Mouse (Mus musculus) heart, embryonic 10.5 days (tissue): ENCODE data around the gene Cfap77. TPM values are rescaled to one million over a fixed set of nuclear protein-coding genes. Genes with fewer than 3 reads are reported as not detected.

Experiments
- DNase-seq: peaks from one replicate; pipeline ENCODE4 v3.0.0-alpha.2; 2017; ENCODE audit warnings: low spot score
- H3K27ac ChIP-seq: fragments of 300-500 bp; sonication (generic); 2 replicates; pipeline ENCODE4 v1.5.1; 2016; ENCODE audit warnings: mild to moderate bottlenecking
- H3K27me3 ChIP-seq: fragments of 300-500 bp; sonication (generic); 2 replicates; pipeline ENCODE4 v1.6.1; 2016; ENCODE audit warnings: mild to moderate bottlenecking; ENCODE audit not compliant: poor library complexity, insufficient read depth, severe bottlenecking
- H3K36me3 ChIP-seq: fragments of 300-500 bp; sonication (generic); 2 replicates; pipeline ENCODE4 v1.6.1; 2016; ENCODE audit warnings: mild to moderate bottlenecking, moderate library complexity
- H3K4me1 ChIP-seq: fragments of 300-500 bp; sonication (generic); 2 replicates; pipeline ENCODE4 v1.6.1; 2016; ENCODE audit warnings: mild to moderate bottlenecking
- H3K4me3 ChIP-seq: fragments of 300-500 bp; sonication (generic); 2 replicates; pipeline ENCODE4 v1.5.1; 2016; ENCODE audit warnings: mild to moderate bottlenecking, moderate library complexity
- H3K9me3 ChIP-seq: fragments of 300-500 bp; sonication (generic); 2 replicates; pipeline ENCODE4 v1.6.1; 2016; ENCODE audit warnings: mild to moderate bottlenecking, moderate library complexity
- WGBS: fragments of 180-500 bp; shearing (Covaris S2); methylation state at CpG from one replicate; pipeline ENCODE4 v1.1.7; 2016; 5-methylcytosine and 5-hydroxymethylcytosine counted together
- polyA plus RNA-seq: library from polyadenylated mRNA; unstranded; fragments of >200 nt; fragmentation: Nextera tagmentation; extraction: Ambion mirVana; gene quantifications from 2 replicates; pipeline ENCODE4 v1.2.1, GENCODE M21; 2016

The Cfap77 gene
- polyA plus RNA-seq, 1 experiment from 2014 or later: 0.13 TPM

GRCm38 (mm10) chr2:28943666-28944516 lies 111.0 kb downstream of the Cfap77 start:
- no peak for DNase-seq
- peaks cover 18% of the 10 kb centered on the region; the same call in 1 of the 2 replicates for H3K4me1 ChIP-seq
- peaks cover 49% of the 10 kb centered on the region for H3K27me3 ChIP-seq
- H3K4me3 ChIP-seq: no peak overlapping the region
- H3K27ac ChIP-seq: no peak overlapping the region
- 58% methylated on average over 30 of the region's 30 CpGs for WGBS
- H3K36me3 ChIP-seq: no peaks in the 10 kb centered on the region
- H3K9me3 ChIP-seq: no peaks in the 10 kb centered on the region

GRCm38 (mm10) chr2:28938997-28939396 lies 115.9 kb downstream of the Cfap77 start:
- Histone ChIP-seq H3K27me3 (peaks cover 25% of the 10 kb centered on the region), H3K9me3 (no peaks in the 10 kb centered on the region), H3K27ac (0 out of 2 replicates have a peak overlapping the region, but pooled peaks have one; percentile 16), H3K4me1 (peaks cover 20% of the 10 kb centered on the region; the same call in 1 of the 2 replicates), H3K36me3 (no peaks in the 10 kb centered on the region), H3K4me3 (no peak overlapping the region)
- no peak for DNase-seq
- 30% methylated on average over 7 of the region's 7 CpGs for WGBS

DNA sequence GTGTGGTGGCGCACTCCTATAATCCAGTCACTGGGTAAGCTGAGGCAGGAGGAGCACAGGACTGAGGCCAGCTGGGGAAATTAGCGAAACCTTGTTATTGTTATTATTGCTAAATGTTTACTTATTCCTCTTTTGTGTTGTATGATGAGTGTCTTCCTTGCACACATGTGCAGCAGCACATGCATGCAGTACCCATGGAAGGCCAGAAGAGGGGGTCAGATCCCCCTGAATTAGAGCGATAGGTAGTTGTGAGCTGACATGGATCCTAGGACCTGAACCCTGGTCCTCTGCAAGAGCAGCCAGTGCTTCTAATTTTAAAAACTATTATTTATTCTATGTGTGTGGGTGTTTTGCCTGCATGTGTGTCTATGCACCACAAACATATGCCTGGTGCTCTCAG lies 124.3 kb downstream of the Cfap77 start:
- Histone ChIP-seq H3K4me3 (no peak overlapping the region), H3K4me1 (peaks cover 5% of the 10 kb centered on the region; the same call in 1 of the 2 replicates), H3K27ac (no peak overlapping the region), H3K9me3 (no peaks in the 10 kb centered on the region), H3K27me3 (peaks cover 32% of the 10 kb centered on the region; the same call in 1 of the 2 replicates), H3K36me3 (no peaks in the 10 kb centered on the region)
- DNase-seq: no peak
- WGBS: 91% methylated on average over 3 of the region's 3 CpGs

DNA sequence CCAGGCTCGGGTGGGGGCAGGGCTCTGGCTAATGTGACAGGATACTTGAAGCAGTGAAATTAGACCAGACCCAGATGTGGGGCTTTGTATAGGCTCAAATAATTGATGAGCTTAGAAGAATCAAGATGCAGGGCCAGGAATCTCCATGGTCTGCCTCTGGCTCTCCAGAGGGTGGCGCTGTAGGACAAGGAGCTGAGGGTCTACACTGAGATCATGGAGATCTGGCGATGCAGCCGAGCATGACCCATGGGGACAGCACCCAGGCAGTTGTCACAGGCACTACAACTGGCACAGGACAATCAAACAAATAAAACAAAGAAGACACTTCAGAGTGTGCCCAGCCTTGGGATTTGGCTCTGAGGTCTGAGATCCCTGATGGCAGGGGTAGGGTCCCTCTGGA lies 131.0 kb downstream of the Cfap77 start:
- no peak overlapping the region for H3K4me3 ChIP-seq
- DNase-seq: no peak
- no peaks in the 10 kb centered on the region for H3K36me3 ChIP-seq
- H3K4me1 ChIP-seq: 0 out of 2 replicates have a peak, but pooled peaks cover 3% of the 10 kb centered on the region
- H3K27ac ChIP-seq: no peak overlapping the region
- H3K9me3 ChIP-seq: no peaks in the 10 kb centered on the region
- 3% methylated on average over 4 of the region's 4 CpGs for WGBS
- H3K27me3 ChIP-seq: peaks cover 84% of the 10 kb centered on the region

DNA sequence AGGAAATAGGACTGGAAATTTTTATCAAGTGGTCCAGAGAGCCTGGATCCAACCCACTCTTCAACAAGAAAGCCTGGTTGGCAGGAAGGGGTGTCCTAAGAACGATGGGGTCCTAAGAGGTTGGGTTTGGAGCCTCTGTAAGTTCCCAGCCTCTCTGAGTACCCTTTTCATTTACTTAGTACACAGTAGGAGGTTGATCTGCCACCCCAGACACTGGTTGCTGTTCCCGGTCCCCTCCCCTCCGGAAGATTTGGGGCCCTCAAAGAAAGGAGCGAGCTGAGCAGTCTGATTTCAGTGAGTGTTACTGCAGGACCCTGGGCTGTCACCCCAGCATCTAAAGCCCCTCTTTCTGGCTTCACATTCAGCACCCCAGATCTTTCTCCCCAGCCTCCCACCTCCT lies 135.9 kb downstream of the Cfap77 start:
- H3K27ac ChIP-seq: no peak overlapping the region
- no peaks in the 10 kb centered on the region for H3K36me3 ChIP-seq
- peaks cover 96% of the 10 kb centered on the region for H3K27me3 ChIP-seq
- DNase-seq: no peak
- H3K4me3 ChIP-seq: no peak overlapping the region
- H3K4me1 ChIP-seq: peaks cover 11% of the 10 kb centered on the region
- H3K9me3 ChIP-seq: no peaks in the 10 kb centered on the region
- 0% methylated on average over 4 of the region's 4 CpGs for WGBS

GRCm38 (mm10) chr2:28917518-28918361 lies 137.1 kb downstream of the Cfap77 start:
- H3K27ac ChIP-seq: no peak overlapping the region
- H3K36me3 ChIP-seq: no peaks in the 10 kb centered on the region
- peaks cover 11% of the 10 kb centered on the region for H3K4me1 ChIP-seq
- H3K27me3 ChIP-seq: peaks cover 98% of the 10 kb centered on the region
- WGBS: under 1% methylated on average over 73 of the region's 73 CpGs
- H3K9me3 ChIP-seq: no peaks in the 10 kb centered on the region
- peak overlapping the region; percentile 45 for H3K4me3 ChIP-seq
- DNase-seq: no peak

DNA sequence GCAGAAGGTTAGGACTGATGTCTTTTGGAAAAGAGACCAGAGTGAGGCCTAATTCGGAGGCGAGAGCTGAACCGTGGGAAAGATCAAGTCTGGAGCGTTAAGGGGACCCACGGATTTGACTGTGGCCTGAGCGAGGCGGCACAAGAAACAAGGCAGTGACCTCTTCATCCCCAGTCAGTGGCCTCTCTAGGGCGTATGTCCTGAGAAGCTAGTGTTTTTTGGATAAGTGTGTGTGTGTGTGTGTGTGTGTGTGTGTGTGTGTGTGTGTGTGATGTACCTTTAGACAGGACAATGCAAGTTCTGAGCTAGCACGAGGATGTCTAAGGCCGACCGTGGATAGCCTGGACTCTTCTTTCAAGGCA lies 137.7 kb downstream of the Cfap77 start:
- no peaks in the 10 kb centered on the region for H3K36me3 ChIP-seq
- WGBS: 4% methylated on average over 11 of the region's 11 CpGs
- H3K9me3 ChIP-seq: no peaks in the 10 kb centered on the region
- no peak for DNase-seq
- H3K27me3 ChIP-seq: peaks cover 98% of the 10 kb centered on the region
- H3K4me1 ChIP-seq: peaks cover 11% of the 10 kb centered on the region
- H3K4me3 ChIP-seq: no peak overlapping the region
- H3K27ac ChIP-seq: no peak overlapping the region

GRCm38 (mm10) chr2:28916513-28916865 lies 138.4 kb downstream of the Cfap77 start, which contains the start of gene Barhl1:
Barhl1 (minus strand) TSS chr2:28916668.
- peaks cover 14% of the 10 kb centered on the region for H3K4me1 ChIP-seq
- no peak for DNase-seq
- no peaks in the 10 kb centered on the region for H3K9me3 ChIP-seq
- H3K36me3 ChIP-seq: no peaks in the 10 kb centered on the region
- H3K4me3 ChIP-seq: peak within 1 kb of the TSS; percentile 45
- peaks cover 98% of the 10 kb centered on the region for H3K27me3 ChIP-seq
- no peak within 1 kb of the TSS for H3K27ac ChIP-seq
- 2% methylated on average over 18 of the region's 18 CpGs for WGBS

DNA sequence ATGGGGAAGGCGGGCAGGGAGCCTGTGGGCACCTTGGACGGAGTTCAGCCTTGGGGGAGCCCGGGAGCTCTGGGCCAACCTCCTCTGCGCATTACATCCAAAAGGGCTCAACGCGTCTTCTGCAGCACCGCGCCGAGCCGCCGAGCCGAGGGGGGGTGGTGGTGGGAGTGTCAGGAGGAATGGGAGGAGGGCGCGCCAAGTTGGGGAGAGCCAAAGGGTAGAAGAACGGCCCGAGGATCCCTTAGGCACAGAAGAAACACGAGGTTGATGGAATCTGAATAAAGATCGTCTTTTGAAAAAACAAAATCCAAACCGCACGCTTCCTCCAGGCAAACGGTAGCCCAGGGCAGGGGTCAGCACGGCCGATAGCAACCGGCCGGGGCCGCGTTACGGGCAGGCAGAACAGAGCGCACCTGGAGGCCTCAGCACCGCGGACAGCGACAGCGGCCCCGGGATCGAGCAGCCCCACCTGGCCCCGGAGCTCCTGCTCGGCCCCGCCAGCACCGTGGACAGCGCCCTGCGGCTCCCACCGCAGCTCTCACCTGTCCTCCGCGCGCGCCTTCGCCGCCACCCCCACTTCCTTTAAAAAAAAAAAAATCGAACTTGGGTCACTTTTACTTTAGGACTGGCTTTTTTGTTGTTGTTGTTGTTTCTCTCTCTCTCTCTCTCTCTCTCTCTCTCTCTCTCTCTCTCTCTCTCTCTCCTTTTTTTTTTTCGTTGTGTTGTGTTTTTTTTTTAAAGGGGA lies 138.9 kb downstream of the Cfap77 start:
- WGBS: 1% methylated on average over 50 of the region's 50 CpGs
- peaks cover 98% of the 10 kb centered on the region for H3K27me3 ChIP-seq
- DNase-seq: peak; percentile 81
- H3K27ac ChIP-seq: no peak overlapping the region
- H3K4me1 ChIP-seq: peaks cover 15% of the 10 kb centered on the region
- no peaks in the 10 kb centered on the region for H3K9me3 ChIP-seq
- H3K36me3 ChIP-seq: no peaks in the 10 kb centered on the region
- H3K4me3 ChIP-seq: no peak overlapping the region

DNA sequence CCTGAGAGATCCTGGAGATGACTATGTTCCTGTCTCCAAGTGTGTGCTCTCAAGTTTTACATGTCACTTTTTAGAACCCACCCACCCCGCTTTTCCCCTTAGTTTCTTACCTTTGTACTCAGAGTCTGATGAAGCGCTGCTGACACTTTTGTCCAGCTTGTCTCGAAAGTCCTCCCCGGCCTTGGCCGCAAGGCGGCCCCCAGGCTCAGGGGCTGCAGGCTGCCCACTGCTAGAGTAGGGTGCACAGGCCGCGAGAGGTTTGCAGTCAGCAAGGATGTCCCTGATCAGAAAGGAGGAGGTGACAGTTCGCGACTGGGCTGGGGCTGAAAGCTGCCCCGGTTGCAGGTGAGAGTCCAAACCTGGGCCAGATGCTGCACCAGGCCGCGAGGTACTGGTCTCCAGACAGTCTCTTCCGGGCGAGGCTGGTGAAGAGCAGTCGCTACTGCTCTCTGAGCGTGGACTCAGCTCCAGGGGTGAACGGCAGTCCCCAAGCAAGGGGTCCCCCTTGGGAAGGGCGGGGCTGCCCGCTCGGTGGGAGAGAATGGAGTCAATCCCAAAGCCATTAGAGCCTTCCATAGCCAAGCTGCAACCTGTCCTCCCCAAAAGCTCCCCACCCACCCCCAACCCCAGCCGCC lies 139.6 kb downstream of the Cfap77 start:
- Histone ChIP-seq H3K4me1 (peaks cover 15% of the 10 kb centered on the region), H3K9me3 (no peaks in the 10 kb centered on the region), H3K36me3 (no peaks in the 10 kb centered on the region), H3K27me3 (peaks cover 98% of the 10 kb centered on the region), H3K27ac (no peak overlapping the region), H3K4me3 (no peak overlapping the region)
- 5% methylated on average over 22 of the region's 22 CpGs for WGBS
- no peak for DNase-seq

DNA sequence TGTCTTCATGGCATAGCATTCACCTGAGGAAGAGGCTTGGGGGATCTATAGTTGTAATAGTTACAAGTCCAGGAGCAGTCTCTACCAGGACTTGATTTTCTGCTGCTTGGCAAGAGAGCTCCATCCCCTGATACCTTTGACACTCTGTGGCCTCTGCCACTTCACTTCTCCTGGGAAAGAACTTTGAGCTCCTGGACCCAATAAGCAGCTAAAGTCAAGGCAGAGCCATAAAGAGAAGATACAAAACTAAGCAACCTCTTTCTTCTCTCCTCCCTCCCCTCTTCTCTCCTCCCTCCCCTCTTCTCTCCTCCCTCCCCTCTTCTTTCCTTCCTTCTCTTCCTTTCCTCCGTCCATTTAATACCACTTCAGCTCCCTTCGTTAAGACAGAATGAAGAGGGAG lies 140.7 kb downstream of the Cfap77 start:
- no peak overlapping the region for H3K4me3 ChIP-seq
- DNase-seq: no peak
- H3K27me3 ChIP-seq: peaks cover 100% of the 10 kb centered on the region
- no peak overlapping the region for H3K27ac ChIP-seq
- no peaks in the 10 kb centered on the region for H3K9me3 ChIP-seq
- 9% methylated on average over 2 of the region's 2 CpGs for WGBS
- no peaks in the 10 kb centered on the region for H3K36me3 ChIP-seq
- H3K4me1 ChIP-seq: peaks cover 17% of the 10 kb centered on the region

- H3K9me3 ChIP-seq: no peaks in the 10 kb centered on the region
- no peaks in the 10 kb centered on the region for H3K36me3 ChIP-seq
- no peak overlapping the region for H3K4me3 ChIP-seq
- no peak overlapping the region for H3K27ac ChIP-seq
- peaks cover 100% of the 10 kb centered on the region for H3K27me3 ChIP-seq
- 5% methylated on average over 4 of the region's 4 CpGs for WGBS
- DNase-seq: no peak
- H3K4me1 ChIP-seq: peaks cover 28% of the 10 kb centered on the region
Observed at GRCm38 (mm10) chr2:28912961-28913360, 141.9 kb downstream of the Cfap77 start.
